Mouse (Mus musculus): Measurements from ENCODE around the gene Samd4.

DNA sequence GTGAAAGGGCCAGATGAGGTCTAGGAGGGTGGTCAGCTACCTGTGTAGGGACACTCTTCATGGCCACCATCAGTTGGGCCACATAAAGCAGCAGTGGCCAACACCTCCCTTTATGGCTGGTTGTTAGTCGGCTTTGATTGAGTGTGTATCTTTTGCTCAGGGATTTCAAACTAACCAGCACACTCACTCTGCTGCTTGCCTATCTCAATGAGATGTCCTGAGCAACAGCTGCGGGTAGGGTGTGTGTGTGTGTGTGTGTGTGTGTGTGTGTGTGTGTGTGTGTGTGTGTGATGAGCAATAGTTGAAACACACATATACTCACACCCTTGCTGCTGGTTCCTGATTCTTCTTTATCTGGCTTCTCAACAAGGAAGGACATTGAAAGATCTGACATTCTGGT lies 69.6 kb downstream of the Samd4 start:
- no peak for TF ChIP-seq CTCF (IDR thresholded peaks at IDR 0.05)
- no peak for TF ChIP-seq EP300 (IDR thresholded peaks at IDR 0.05)
